Mouse (Mus musculus): Measurements from ENCODE around the gene Pdzd2.

GRCm38 (mm10) chr15:12766848-12767247 lies 27.1 kb upstream of the Pdzd2 start:
- TF ChIP-seq CTCF (IDR thresholded peaks at IDR 0.05; ENCODE audit: extremely low read depth, insufficient read depth, low read length) (no peak), POLR2A (IDR thresholded peaks at IDR 0.05; ENCODE audit: extremely low read depth, insufficient read depth, low read length) (no peak)
